Mouse (Mus musculus) myocyte (in vitro differentiated cells): Measurements from ENCODE around the gene Fam118b.

ENCODE experiments used
- CEBPB ChIP-seq: IDR thresholded peaks from 2 replicates; pipeline ENCODE4 v1.6.1; 2011; ENCODE audit warnings: mild to moderate bottlenecking, moderate library complexity; ENCODE audit not compliant: poor library complexity, insufficient read depth, severe bottlenecking
- E2F4 ChIP-seq: IDR thresholded peaks from one replicate; pipeline ENCODE4 v1.6.1; 2011; ENCODE audit warnings: mild to moderate bottlenecking, control low read depth, moderate library complexity; ENCODE audit not compliant: insufficient read depth
- MAX ChIP-seq: IDR thresholded peaks from one replicate; pipeline ENCODE4 v1.6.1; 2011; ENCODE audit warnings: low read depth, mild to moderate bottlenecking, control low read depth
- MYOD1 ChIP-seq, 3 experiments: IDR thresholded peaks; one replicate each; pipeline ENCODE4 v1.6.1; 2011; ENCODE audit warnings: control low read depth in 2 of 3, low read depth in 2 of 3, mild to moderate bottlenecking in 2 of 3, moderate library complexity in 1 of 3; ENCODE audit not compliant: insufficient read length in 2 of 3, control insufficient read depth in 1 of 3
- MYOG ChIP-seq, 3 experiments: IDR thresholded peaks; one replicate each; pipeline ENCODE4 v1.6.1; 2011; ENCODE audit warnings: control low read depth in 2 of 3, low read depth in 2 of 3, mild to moderate bottlenecking in 2 of 3; ENCODE audit not compliant: insufficient read length in 2 of 3, control insufficient read depth in 1 of 3, insufficient read depth in 1 of 3
- POLR2A ChIP-seq: IDR thresholded peaks from one replicate; pipeline ENCODE4 v1.6.1; 2011; ENCODE audit warnings: low read depth, mild to moderate bottlenecking, control low read depth, moderate library complexity; ENCODE audit not compliant: insufficient read length
- POLR2AphosphoS2 ChIP-seq: IDR thresholded peaks from one replicate; pipeline ENCODE4 v1.6.1; 2011; ENCODE audit warnings: low read depth, control low read depth; ENCODE audit not compliant: insufficient read length
- SRF ChIP-seq: IDR thresholded peaks from one replicate; pipeline ENCODE4 v1.6.1; 2011; ENCODE audit warnings: low read depth; ENCODE audit not compliant: control insufficient read depth, insufficient read length
- TCF12 ChIP-seq: IDR thresholded peaks from one replicate; pipeline ENCODE4 v1.6.1; 2011; ENCODE audit warnings: mild to moderate bottlenecking, control low read depth; ENCODE audit not compliant: poor library complexity, insufficient read depth, severe bottlenecking
- USF1 ChIP-seq: IDR thresholded peaks from one replicate; pipeline ENCODE4 v1.6.1; 2011; ENCODE audit warnings: low read depth, mild to moderate bottlenecking, control low read depth, moderate library complexity

- no peak for TF ChIP-seq POLR2A
- TF ChIP-seq SRF: no peak
- TF ChIP-seq USF1: no peak
- TF ChIP-seq MYOG (IDR thresholded peaks at IDR 0.05; ENCODE audit: control insufficient read depth in 1 of 3, insufficient read depth in 1 of 3, insufficient read length in 2 of 3, low read depth in 2 of 3): no peak
- no peak for TF ChIP-seq MAX
- TF ChIP-seq MYOD1 (IDR thresholded peaks at IDR 0.05; ENCODE audit: control insufficient read depth in 1 of 3, insufficient read length in 2 of 3, low read depth in 2 of 3): no peak
- TF ChIP-seq CEBPB: no peak
- no peak for TF ChIP-seq POLR2AphosphoS2
- TF ChIP-seq TCF12: no peak
- TF ChIP-seq E2F4: no peak
These were observed 23.3 kb upstream of the Fam118b start for GRCm38 (mm10) chr9:35290916-35291315.
